ENCODE assay signal across 22 mouse cellular contexts in the genomic region with DNA sequence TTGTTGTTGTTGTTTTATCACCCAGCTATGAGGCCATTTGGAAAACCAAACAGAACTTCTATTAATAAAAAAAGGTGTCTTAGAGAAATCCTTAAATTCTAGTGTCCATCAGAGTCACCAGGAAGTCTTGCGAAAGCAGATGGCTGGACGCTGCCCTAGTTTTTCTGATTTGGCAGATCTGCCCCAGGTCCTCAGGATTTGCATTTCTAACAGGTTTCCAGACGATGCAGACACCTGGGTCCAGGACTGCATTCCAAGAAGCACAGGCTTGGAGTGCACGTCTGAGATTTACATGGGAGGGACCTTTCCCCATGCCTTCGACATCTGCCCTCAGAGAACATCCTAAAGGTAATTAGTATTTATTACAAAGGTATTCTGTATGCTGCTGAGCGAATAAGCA.
DNase-seq lines count a peak whose midpoint lies in the region; ATAC-seq lines count a peak whose summit lies in the region.
"Had no signal": no experiment of that assay in that cellular context is flagged by ENCODE, and none has a peak within 500 bp of the region (broad histone marks: within the 10 kb centered on the region; RNA-seq: fewer than 3 reads in every experiment).

No protein-coding gene starts in this region.

- no peak overlapping the region for H3K27ac ChIP-seq in heart, embryonic 11.5 days (ENCODE audit: low read depth, low read length)
- H3K27ac ChIP-seq: embryonic facial prominence, embryonic 13.5 days; forebrain, embryonic 12.5 days; gastrocnemius, adult 2 months; hindbrain, embryonic 10.5 days; hindbrain, embryonic 15.5 days; kidney, embryonic 15.5 days had no signal

- H3K4me1 ChIP-seq in heart, embryonic 11.5 days (ENCODE audit: control insufficient read depth, insufficient read depth, low read length), result no peaks in the 10 kb centered on the region
- H3K4me1 ChIP-seq: embryonic facial prominence, embryonic 13.5 days; forebrain, embryonic 12.5 days; hindbrain, embryonic 10.5 days; hindbrain, embryonic 15.5 days; kidney, embryonic 15.5 days had no signal

- no peaks in the 10 kb centered on the region for H3K27me3 ChIP-seq in heart, embryonic 11.5 days (ENCODE audit: control insufficient read depth, insufficient read depth, low read length)
- H3K27me3 ChIP-seq: CH12.LX; embryonic facial prominence, embryonic 13.5 days; forebrain, embryonic 12.5 days; hindbrain, embryonic 15.5 days; kidney, embryonic 15.5 days; Patski had no signal

- no peaks in the 10 kb centered on the region for H3K36me3 ChIP-seq in heart, embryonic 11.5 days (ENCODE audit: control insufficient read depth, insufficient read depth, low read length)
- H3K36me3 ChIP-seq: embryonic facial prominence, embryonic 13.5 days; forebrain, embryonic 12.5 days; hindbrain, embryonic 10.5 days; hindbrain, embryonic 15.5 days; kidney, embryonic 15.5 days had no signal

- H3K9me3 ChIP-seq in heart, embryonic 11.5 days (replicated peaks; ENCODE audit: control insufficient read depth, low read length), result no peaks in the 10 kb centered on the region
- H3K9me3 ChIP-seq: embryonic facial prominence, embryonic 13.5 days; forebrain, embryonic 12.5 days; hindbrain, embryonic 10.5 days; hindbrain, embryonic 15.5 days; kidney, embryonic 15.5 days had no signal

- no peak overlapping the region for H3K4me3 ChIP-seq in heart, embryonic 11.5 days (ENCODE audit: low read depth, low read length)
- H3K4me3 ChIP-seq: embryonic facial prominence, embryonic 13.5 days; forebrain, embryonic 12.5 days; gastrocnemius, adult 2 months; hindbrain, embryonic 10.5 days; hindbrain, embryonic 15.5 days; kidney, embryonic 15.5 days had no signal

- no peak overlapping the region for H3K4me2 ChIP-seq in heart, embryonic 11.5 days
- H3K4me2 ChIP-seq: embryonic facial prominence, embryonic 13.5 days; forebrain, embryonic 12.5 days; hindbrain, embryonic 15.5 days; kidney, embryonic 15.5 days had no signal

- DNase-seq in brain, adult 2 months (ENCODE audit: low read depth, low spot score), result peak; percentile 66
- peak; percentile 20 for DNase-seq in cerebellum, adult 11 months
- peak; percentile 30 for DNase-seq in cerebellum, adult 8-10 months
- peak; percentile 78 to 87 for DNase-seq in cerebellum, postnatal 14 days
- DNase-seq in heart, postnatal 25 days (ENCODE audit: low spot score), result no peak
- no peak for DNase-seq in urinary bladder, adult 2 months (ENCODE audit: low spot score)
- DNase-seq: adrenal gland, postnatal 14 days; forebrain, postnatal 0 days; gastrocnemius, adult 2 months; gastrocnemius, postnatal 25 days; heart, postnatal 10 days had no signal

- no peak for ATAC-seq in heart, embryonic 11.5 days (replicated peaks; ENCODE audit: insufficient number of reproducible peaks, low FRiP score, low TSS enrichment)
- ATAC-seq: activated CD4-positive, CD25-positive, alpha-beta regulatory T cell, adult 4 months; forebrain, postnatal 0 days; inflammation-experienced regulatory T-cells, adult 6 months; intestine, postnatal 0 days; Patski had no signal

- intact Hi-C loops in heart, postnatal 25 days (cut with DNase I), result no loop called here

- H3K9ac ChIP-seq in heart, embryonic 11.5 days (ENCODE audit: low read depth, low read length), result no peak overlapping the region
- H3K9ac ChIP-seq: embryonic facial prominence, embryonic 13.5 days; forebrain, embryonic 12.5 days; forebrain, postnatal 0 days; hindbrain, embryonic 15.5 days; kidney, embryonic 15.5 days had no signal

- WGBS in heart, embryonic 11.5 days (ENCODE audit: insufficient replicate concordance), result 80% methylated on average over 6 of the region's 6 CpGs

Comparison
In these comparisons a context has a peak if more than half of its experiments do, and no peak if none do; other contexts are left out.
1. DNase-seq: peak in brain, adult 2 months (single experiment), cerebellum, adult 11 months (single experiment), cerebellum, adult 8-10 months (single experiment) and cerebellum, postnatal 14 days (2 of 2); none in heart, postnatal 25 days (single experiment) and urinary bladder, adult 2 months (single experiment).